In genomic region chr2:25318971-25319773, GRCm38 (mm10) we compare ENCODE assay signal across 8 mouse cellular contexts. TPM values are rescaled to one million over a fixed set of nuclear protein-coding genes. Genes with fewer than 3 reads are reported as not detected.
A peak's percentile ranks its signal among the peaks of the same experiment; 100 is the strongest.
DNase-seq lines count a peak whose midpoint lies in the region; ATAC-seq and TF ChIP-seq lines count a peak whose summit lies in the region.

Gene Grin1 (minus strand): TSS chr2:25319187.

- H3K36me3 ChIP-seq in embryonic facial prominence, embryonic 12.5 days = no peaks in the 10 kb centered on the region
- H3K36me3 ChIP-seq in heart, postnatal 0 days (replicated peaks; ENCODE audit: control insufficient read depth, insufficient read depth, low read length) = no peaks in the 10 kb centered on the region
- no peaks in the 10 kb centered on the region for H3K36me3 ChIP-seq in liver, embryonic 16.5 days (ENCODE audit: control insufficient read depth, insufficient read depth)
- no peaks in the 10 kb centered on the region for H3K36me3 ChIP-seq in neural tube, embryonic 12.5 days
- no peaks in the 10 kb centered on the region for H3K36me3 ChIP-seq in testis, adult 2 months (ENCODE audit: control insufficient read depth, insufficient read depth, low read length)

- peaks cover 69% of the 10 kb centered on the region for H3K27me3 ChIP-seq in embryonic facial prominence, embryonic 12.5 days
- H3K27me3 ChIP-seq in heart, postnatal 0 days (ENCODE audit: control insufficient read depth, insufficient read depth, low read length) = peaks cover 41% of the 10 kb centered on the region
- peaks cover 30% of the 10 kb centered on the region for H3K27me3 ChIP-seq in liver, embryonic 16.5 days (ENCODE audit: control insufficient read depth, insufficient read depth, low read depth, low read length)
- H3K27me3 ChIP-seq in neural tube, embryonic 12.5 days (replicated peaks) = peaks cover 59% of the 10 kb centered on the region
- H3K27me3 ChIP-seq in testis, adult 2 months (ENCODE audit: control insufficient read depth, insufficient read depth, low read length) = no peaks in the 10 kb centered on the region

- peaks cover 9% of the 10 kb centered on the region; the same call in 1 of the 2 replicates for H3K4me1 ChIP-seq in embryonic facial prominence, embryonic 12.5 days
- no peaks in the 10 kb centered on the region for H3K4me1 ChIP-seq in heart, postnatal 0 days (ENCODE audit: control insufficient read depth, insufficient read depth)
- H3K4me1 ChIP-seq in liver, embryonic 16.5 days (ENCODE audit: control insufficient read depth, low read depth, low read length) = no peaks in the 10 kb centered on the region
- 0 out of 2 replicates have a peak, but pooled peaks cover 6% of the 10 kb centered on the region for H3K4me1 ChIP-seq in neural tube, embryonic 12.5 days
- peaks cover 8% of the 10 kb centered on the region for H3K4me1 ChIP-seq in testis, adult 2 months (ENCODE audit: control insufficient read depth, insufficient read depth, low read length)

- no peak for TF ChIP-seq EP300 in heart, postnatal 0 days (IDR thresholded peaks at IDR 0.05; ENCODE audit: low read depth)

- H3K9me3 ChIP-seq in embryonic facial prominence, embryonic 12.5 days = no peaks in the 10 kb centered on the region
- H3K9me3 ChIP-seq in heart, postnatal 0 days (replicated peaks; ENCODE audit: control insufficient read depth, low read length) = no peaks in the 10 kb centered on the region
- H3K9me3 ChIP-seq in liver, embryonic 16.5 days (replicated peaks; ENCODE audit: control insufficient read depth, low read length) = no peaks in the 10 kb centered on the region
- H3K9me3 ChIP-seq in neural tube, embryonic 12.5 days = no peaks in the 10 kb centered on the region

- H3K4me3 ChIP-seq in embryonic facial prominence, embryonic 12.5 days = peak within 1 kb of the TSS; percentile 30
- H3K4me3 ChIP-seq in heart, postnatal 0 days (ENCODE audit: low read depth, low read length) = peak within 1 kb of the TSS; percentile 25
- peak within 1 kb of the TSS; percentile 9; the same call in 1 of the 2 replicates for H3K4me3 ChIP-seq in liver, embryonic 16.5 days (ENCODE audit: low read depth, low read length)
- peak within 1 kb of the TSS; percentile 41 for H3K4me3 ChIP-seq in neural tube, embryonic 12.5 days
- peak within 1 kb of the TSS; percentile 74 for H3K4me3 ChIP-seq in testis, adult 2 months (ENCODE audit: control insufficient read depth, low read depth, low read length)

- TF ChIP-seq POLR2A in testis, adult 2 months (IDR thresholded peaks at IDR 0.05; ENCODE audit: control insufficient read depth, low read depth, low read length) = no peak

- 10% methylated on average over 58 of the region's 58 CpGs for WGBS in embryonic facial prominence, embryonic 12.5 days
- WGBS in heart, postnatal 0 days = 9% methylated on average over 58 of the region's 58 CpGs
- 9% methylated on average over 58 of the region's 58 CpGs for WGBS in liver, embryonic 16.5 days (ENCODE audit: insufficient replicate concordance)
- 10% methylated on average over 58 of the region's 58 CpGs for WGBS in neural tube, embryonic 12.5 days

- peak; percentile 40 for DNase-seq in urinary bladder, adult 2 months (ENCODE audit: low spot score)
- DNase-seq in urinary bladder, postnatal 10 days (ENCODE audit: low spot score) = no peak
- peak; percentile 18 for DNase-seq in heart, postnatal 0 days (ENCODE audit: low spot score)
- DNase-seq in layer of hippocampus, adult 18-20 months (ENCODE audit: low spot score in 2 of 2) = peak; percentile 89 to 94

- H3K27ac ChIP-seq in embryonic facial prominence, embryonic 12.5 days = no peak within 1 kb of the TSS
- no peak within 1 kb of the TSS for H3K27ac ChIP-seq in heart, postnatal 0 days (ENCODE audit: low read depth)
- no peak within 1 kb of the TSS for H3K27ac ChIP-seq in liver, embryonic 16.5 days (ENCODE audit: low read length)
- H3K27ac ChIP-seq in neural tube, embryonic 12.5 days = no peak within 1 kb of the TSS
- no peak within 1 kb of the TSS for H3K27ac ChIP-seq in testis, adult 2 months (ENCODE audit: control insufficient read depth, insufficient read depth, low read depth, low read length)

- peak within 1 kb of the TSS; percentile 55 for H3K4me2 ChIP-seq in embryonic facial prominence, embryonic 12.5 days (replicated peaks)
- H3K4me2 ChIP-seq in heart, postnatal 0 days (ENCODE audit: low read depth, low read length) = peak within 1 kb of the TSS; percentile 46
- H3K4me2 ChIP-seq in liver, embryonic 16.5 days (ENCODE audit: low read depth, low read length) = peak within 1 kb of the TSS; percentile 23; the same call in 1 of the 2 replicates
- H3K4me2 ChIP-seq in neural tube, embryonic 12.5 days (replicated peaks) = peak within 1 kb of the TSS; percentile 72

- no peak within 1 kb of the TSS for H3K9ac ChIP-seq in embryonic facial prominence, embryonic 12.5 days
- no peak within 1 kb of the TSS for H3K9ac ChIP-seq in heart, postnatal 0 days (replicated peaks; ENCODE audit: low read depth, low read length)
- H3K9ac ChIP-seq in liver, embryonic 16.5 days (ENCODE audit: low read depth, low read length) = no peak within 1 kb of the TSS
- peak within 1 kb of the TSS; percentile 47; the same call in 1 of the 2 replicates for H3K9ac ChIP-seq in neural tube, embryonic 12.5 days

- no peak for TF ChIP-seq CTCF in heart, postnatal 0 days (IDR thresholded peaks at IDR 0.05; ENCODE audit: low read depth)
- no peak for TF ChIP-seq CTCF in testis, adult 2 months (IDR thresholded peaks at IDR 0.05; ENCODE audit: control insufficient read depth, insufficient read depth, insufficient replicate concordance, low read depth, low read length)

- 0 out of 2 replicates have a peak, but pooled peaks have one; percentile 28 for ATAC-seq in embryonic facial prominence, embryonic 12.5 days (ENCODE audit: insufficient number of reproducible peaks, insufficient read depth, low FRiP score, low TSS enrichment)
- peak; percentile 49 for ATAC-seq in heart, postnatal 0 days (ENCODE audit: insufficient read depth, low read depth)
- no peak for ATAC-seq in liver, embryonic 16.5 days (ENCODE audit: low read depth)
- peak; percentile 76 for ATAC-seq in neural tube, embryonic 12.5 days (ENCODE audit: low FRiP score, low read depth)

RNA-seq across cellular contexts. Expression of gene Grin1, which starts in this region (rescaled TPM):
- polyA plus RNA-seq in urinary bladder, adult 2 months (2012; rRNA removed) = 1.1 TPM in 2 replicates
- 1.0 and 1.9 TPM in 2 replicates for polyA plus RNA-seq in embryonic facial prominence, embryonic 12.5 days (2016; fragmentation: Nextera tagmentation; extraction: Ambion mirVana)
- 0.46 TPM in 1 of 2 replicates, not detected in the other for total RNA-seq in heart, postnatal 0 days (2014; rRNA removed; ENCODE audit: low replicate concordance)
- not detected in 2 replicates for polyA plus RNA-seq in heart, postnatal 0 days (2015; fragmentation: Nextera tagmentation; extraction: Ambion mirVana)
- total RNA-seq in layer of hippocampus, adult 18-20 months (2021) = 100 to 1,000 TPM; 393 to 422 TPM
- polyA plus RNA-seq in liver, embryonic 16.5 days (2015; fragmentation: Nextera tagmentation; extraction: Ambion mirVana) = 0.02 TPM in 1 of 2 replicates, not detected in the other
- polyA plus RNA-seq in neural tube, embryonic 12.5 days (2016; fragmentation: Nextera tagmentation; extraction: Ambion mirVana) = 8.1 and 11.3 TPM in 2 replicates
- polyA plus RNA-seq in testis, adult 2 months (2012; rRNA removed) = 0.38 and 0.75 TPM in 2 replicates

Comparison
In these comparisons a context has a peak if more than half of its experiments do, and no peak if none do; other contexts are left out.
1. RNA of gene Grin1 (total RNA-seq): 393 to 422 TPM in layer of hippocampus, adult 18-20 months; 0.46 TPM in heart, postnatal 0 days; every median in the first group is over 100 times any median in the second.
2. Peak in DNase-seq, ATAC-seq, H3K4me3 ChIP-seq and H3K4me2 ChIP-seq in heart, postnatal 0 days; RNA of the gene not detected or under 1 TPM.
3. H3K4me3 ChIP-seq: peak in every context shown above with its lines; median percentile 74 in testis, adult 2 months; 41 in neural tube, embryonic 12.5 days; 30 in embryonic facial prominence, embryonic 12.5 days; 25 in heart, postnatal 0 days; 9 in liver, embryonic 16.5 days.
4. Peak in every context shown above with its lines, with median percentiles within 50 percentile points of each other: H3K4me2 ChIP-seq.